Mouse (Mus musculus): Measurements from ENCODE around the gene Gm1123.

DNA sequence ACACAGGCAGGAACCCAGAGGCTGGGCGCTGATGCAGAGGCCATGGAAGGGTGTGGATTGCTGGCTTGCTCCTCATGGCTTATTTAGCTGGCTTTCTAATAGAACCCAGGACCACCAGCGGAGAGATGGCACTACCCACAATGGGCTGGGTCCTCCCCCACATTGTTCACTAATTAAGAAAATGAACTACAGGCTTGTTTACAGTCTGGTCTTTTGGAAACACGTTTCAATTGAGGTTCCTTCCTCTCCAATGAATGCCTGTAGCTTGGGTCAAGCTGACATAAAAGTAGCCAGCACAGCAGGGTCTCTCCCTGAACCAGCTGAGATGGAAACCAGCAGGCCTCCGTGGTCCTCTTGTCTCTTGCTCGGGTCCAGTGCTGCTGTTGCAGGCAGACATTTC is 14.3 kb downstream of the Gm1123 start:
- TF ChIP-seq CTCF (conservative IDR thresholded peaks at IDR 0.05; ENCODE audit: insufficient read depth, insufficient read length, low read depth, low read length) (no peak), POLR2A (IDR thresholded peaks at IDR 0.05; ENCODE audit: low read depth, low read length) (no peak)
